Mouse (Mus musculus): ENCODE data around the gene Rtn4rl1.

- TF ChIP-seq POLR2A (IDR thresholded peaks at IDR 0.05; ENCODE audit: low read depth, low read length) (no peak), CTCF (IDR thresholded peaks at IDR 0.05; ENCODE audit: extremely low read depth, insufficient read length, insufficient replicate concordance, low read depth, low read length) (no peak)
Observed at GRCm38 (mm10) chr11:75224062-75224461, 30.5 kb downstream of the Rtn4rl1 start.

Data from small intestine, adult 2 months (tissue).